Mouse (Mus musculus) testis, postnatal 10 days (tissue): ENCODE results near the gene Ddt.

Source experiments
- DNase-seq: peaks from one replicate; pipeline ENCODE4 v3.0.0; 2021; ENCODE audit warnings: low spot score

Gene Ddt

GRCm38 (mm10) chr10:75772795-75773664 is at the start of gene Ddt:
Gene Ddt, minus strand, starts transcription at chr10:75773414.
- peak; percentile 91 for DNase-seq

- DNase-seq: no peak
Measured at GRCm38 (mm10) chr10:75822443-75822842, 49.2 kb upstream of the Ddt start, which contains the start of gene Gstt4. Gene Gstt4, minus strand, starts transcription at chr10:75822543.

GRCm38 (mm10) chr10:75819882-75820281 is 46.7 kb upstream of the Ddt start:
- no peak for DNase-seq

GRCm38 (mm10) chr10:75818641-75819040 is 45.4 kb upstream of the Ddt start:
- DNase-seq: no peak

GRCm38 (mm10) chr10:75804217-75804616 is 31.0 kb upstream of the Ddt start:
- no peak for DNase-seq

GRCm38 (mm10) chr10:75798176-75798696 is 25.0 kb upstream of the Ddt start, which contains the start of gene Gstt1:
Gene Gstt1, minus strand, starts transcription at chr10:75798584.
- peak; percentile 82 for DNase-seq

GRCm38 (mm10) chr10:75797619-75798175 is 24.5 kb upstream of the Ddt start:
- DNase-seq: peak; percentile 64

- no peak for DNase-seq
Measured at GRCm38 (mm10) chr10:75796731-75797516, 23.7 kb upstream of the Ddt start.

GRCm38 (mm10) chr10:75794880-75795279 is 21.7 kb upstream of the Ddt start:
- no peak for DNase-seq

- DNase-seq: no peak
Measured at GRCm38 (mm10) chr10:75790773-75791172, 17.6 kb upstream of the Ddt start.

GRCm38 (mm10) chr10:75789841-75790240 is 16.6 kb upstream of the Ddt start:
- no peak for DNase-seq

- no peak for DNase-seq
Measured at GRCm38 (mm10) chr10:75789081-75789735, 16.0 kb upstream of the Ddt start.

- DNase-seq: no peak
Measured at GRCm38 (mm10) chr10:75788277-75788676, 15.1 kb upstream of the Ddt start.

GRCm38 (mm10) chr10:75785442-75785841 is 12.2 kb upstream of the Ddt start:
- no peak for DNase-seq

GRCm38 (mm10) chr10:75780769-75781578 is 7.8 kb upstream of the Ddt start, which contains the start of the genes Gm20441 and Gstt3:
Gene Gm20441, minus strand, starts transcription at chr10:75780954.
Gene Gstt3, minus strand, starts transcription at chr10:75781414.
- DNase-seq: peak; percentile 68

GRCm38 (mm10) chr10:75779206-75780174 is 6.3 kb upstream of the Ddt start:
- no peak for DNase-seq

- no peak for DNase-seq
Measured at GRCm38 (mm10) chr10:75777885-75778284, 4.7 kb upstream of the Ddt start.

GRCm38 (mm10) chr10:75776562-75776961 is 3.3 kb upstream of the Ddt start:
- DNase-seq: no peak

- no peak for DNase-seq
Measured at GRCm38 (mm10) chr10:75774587-75774986, 1.4 kb upstream of the Ddt start.

- DNase-seq: no peak
Measured at GRCm38 (mm10) chr10:75774102-75774501, 888 bp upstream of the Ddt start.
